In the genomic region with DNA sequence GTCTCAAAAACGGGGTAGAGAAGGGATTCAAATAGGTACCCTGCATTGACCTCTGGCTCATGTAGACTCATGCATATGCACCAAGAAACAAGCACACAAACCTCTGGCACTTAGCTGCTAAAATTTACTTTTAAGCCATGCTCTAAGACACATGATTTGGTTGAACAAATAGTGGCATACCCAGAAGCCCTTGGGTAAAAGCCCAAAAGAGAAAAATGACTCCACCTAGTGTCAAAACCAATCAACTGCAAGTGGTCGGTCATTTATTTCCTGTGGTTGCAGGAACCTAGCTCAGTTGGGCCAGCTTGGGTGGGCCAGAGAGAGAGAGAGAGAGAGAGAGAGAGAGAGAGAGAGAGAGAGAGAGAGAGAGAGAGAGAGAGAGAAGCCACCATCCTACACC, we compare ENCODE assay signal across 9 mouse cellular contexts.
A peak's percentile ranks its signal among the peaks of the same experiment; 100 is the strongest.
DNase-seq lines count a peak whose midpoint lies in the region; ATAC-seq and TF ChIP-seq lines count a peak whose summit lies in the region.
"Had no signal": no experiment of that assay in that cellular context is flagged by ENCODE, and none has a peak within 500 bp of the region (broad histone marks: within the 10 kb centered on the region; RNA-seq: fewer than 3 reads in every experiment).

No protein-coding gene starts in this region.

- peak overlapping the region; percentile 6; the same call in 1 of the 2 replicates for H3K27ac ChIP-seq in heart, adult 2 months
- H3K27ac ChIP-seq in liver, embryonic 13.5 days: peak overlapping the region; percentile 66; the same call in 1 of the 2 replicates
- no peak overlapping the region for H3K27ac ChIP-seq in MEL (ENCODE audit: control insufficient read depth, low read depth, low read length)
- H3K27ac ChIP-seq in liver, postnatal 0 days (ENCODE audit: low read depth): no peak overlapping the region; the same call in 1 of the 2 replicates

- no peak for TF ChIP-seq EP300 in heart, adult 2 months (IDR thresholded peaks at IDR 0.05; ENCODE audit: insufficient read depth, low read depth, low read length)
- no peak for TF ChIP-seq EP300 in MEL (IDR thresholded peaks at IDR 0.05; ENCODE audit: low read depth in 1 of 2, low read length in 2 of 2)
- TF ChIP-seq EP300 in liver, postnatal 0 days (IDR thresholded peaks at IDR 0.05; ENCODE audit: low read depth): no peak

- no peaks in the 10 kb centered on the region for H3K9me3 ChIP-seq in liver, embryonic 13.5 days (replicated peaks)
- H3K9me3 ChIP-seq in MEL (replicated peaks; ENCODE audit: insufficient read depth, low read length): no peaks in the 10 kb centered on the region
- no peaks in the 10 kb centered on the region for H3K9me3 ChIP-seq in liver, postnatal 0 days (ENCODE audit: low read length)

- no peak for TF ChIP-seq POLR2A in heart, adult 2 months (IDR thresholded peaks at IDR 0.05; ENCODE audit: insufficient read depth, low read depth, low read length)
- no peak for TF ChIP-seq POLR2A in MEL (IDR thresholded peaks at IDR 0.05; ENCODE audit: control insufficient read depth in 1 of 2, insufficient read depth in 1 of 2, low read depth in 1 of 2, low read length in 2 of 2, poor library complexity in 1 of 2)

- H3K9ac ChIP-seq in heart, adult 2 months (ENCODE audit: low read depth, low read length): no peak overlapping the region
- H3K9ac ChIP-seq in liver, embryonic 13.5 days: no peak overlapping the region
- no peak overlapping the region for H3K9ac ChIP-seq in MEL (ENCODE audit: control insufficient read depth, low read depth, low read length, poor library complexity, severe bottlenecking)
- H3K9ac ChIP-seq in liver, postnatal 0 days (replicated peaks): no peak overlapping the region

- peak; percentile 72 for TF ChIP-seq CTCF in heart, adult 2 months (IDR thresholded peaks at IDR 0.05)
- peak; percentile 14 to 58 (median 49); a peak in 4 of 6 replicates for TF ChIP-seq CTCF in MEL (IDR thresholded peaks at IDR 0.05 in 2 of 3, conservative IDR thresholded peaks at IDR 0.05 in 1 of 3; ENCODE audit: control insufficient read depth in 1 of 3, insufficient read depth in 1 of 3, low read depth in 2 of 3, low read length in 3 of 3, poor library complexity in 1 of 3, severe bottlenecking in 1 of 3)
- TF ChIP-seq CTCF in liver, postnatal 0 days (IDR thresholded peaks at IDR 0.05; ENCODE audit: low read depth): peak; percentile 61

- H3K4me2 ChIP-seq in liver, embryonic 13.5 days: 0 out of 2 replicates have a peak overlapping the region, but pooled peaks have one; percentile 12
- H3K4me2 ChIP-seq in liver, postnatal 0 days (ENCODE audit: low read depth, low read length): no peak overlapping the region

- TF ChIP-seq RAD21 in MEL (IDR thresholded peaks at IDR 0.05; ENCODE audit: low read depth, low read length): peak; percentile 28

- H3K79me2 ChIP-seq in heart, adult 2 months (replicated peaks; ENCODE audit: control insufficient read depth, insufficient read depth, low read length): no peaks in the 10 kb centered on the region
- H3K79me2 ChIP-seq in MEL (ENCODE audit: control insufficient read depth, insufficient read depth, low read length, poor library complexity): no peaks in the 10 kb centered on the region

- no peak overlapping the region for H3K4me3 ChIP-seq in heart, adult 2 months
- H3K4me3 ChIP-seq in liver, embryonic 13.5 days (replicated peaks): no peak overlapping the region
- H3K4me3 ChIP-seq in MEL (ENCODE audit: control insufficient read depth in 1 of 2, insufficient read depth in 1 of 2, low read depth in 2 of 2, low read length in 2 of 2): no peak overlapping the region
- no peak overlapping the region for H3K4me3 ChIP-seq in liver, postnatal 0 days (ENCODE audit: low read depth, low read length)

- peaks cover 52% of the 10 kb centered on the region for H3K4me1 ChIP-seq in heart, adult 2 months (ENCODE audit: control insufficient read depth, insufficient read depth, low read length)
- peaks cover 36% of the 10 kb centered on the region for H3K4me1 ChIP-seq in liver, embryonic 13.5 days (replicated peaks)
- 0 out of 4 replicates have a peak, but pooled peaks cover 0 to 5% of the 10 kb centered on the region in 2 experiments for H3K4me1 ChIP-seq in MEL (ENCODE audit: control insufficient read depth in 1 of 2, insufficient read depth in 2 of 2, low read length in 2 of 2)
- H3K4me1 ChIP-seq in liver, postnatal 0 days (ENCODE audit: insufficient read depth): peaks cover 34% of the 10 kb centered on the region

- WGBS in heart, adult 2 months: 54% methylated on average over 2 of the region's 2 CpGs
- WGBS in liver, embryonic 13.5 days (ENCODE audit: insufficient replicate concordance): 50% methylated on average over 2 of the region's 2 CpGs
- 58% methylated on average over 2 of the region's 2 CpGs for WGBS in liver, postnatal 0 days (ENCODE audit: insufficient replicate concordance)

- H3K27me3 ChIP-seq in heart, adult 2 months (ENCODE audit: control insufficient read depth, insufficient read depth, low read length): no peaks in the 10 kb centered on the region
- H3K27me3 ChIP-seq in liver, embryonic 13.5 days: no peaks in the 10 kb centered on the region
- no peaks in the 10 kb centered on the region for H3K27me3 ChIP-seq in MEL (ENCODE audit: control insufficient read depth in 1 of 2, insufficient read depth in 2 of 2, low read length in 2 of 2)
- H3K27me3 ChIP-seq in liver, postnatal 0 days (ENCODE audit: insufficient read depth, low read length): no peaks in the 10 kb centered on the region

- ATAC-seq in liver, embryonic 13.5 days (ENCODE audit: low read depth): no peak
- no peak for ATAC-seq in liver, postnatal 0 days

- H3K36me3 ChIP-seq in heart, adult 2 months (ENCODE audit: control insufficient read depth, insufficient read depth, low read length): peaks cover 42% of the 10 kb centered on the region
- H3K36me3 ChIP-seq in liver, embryonic 13.5 days: peaks cover 1% of the 10 kb centered on the region; the same call in 1 of the 2 replicates
- no peaks in the 10 kb centered on the region for H3K36me3 ChIP-seq in MEL (ENCODE audit: control insufficient read depth in 1 of 2, insufficient read depth in 2 of 2, low read length in 2 of 2)
- no peaks in the 10 kb centered on the region for H3K36me3 ChIP-seq in liver, postnatal 0 days (replicated peaks; ENCODE audit: insufficient read depth, low read length)

- intact Hi-C loops in heart, adult 2 months (cut with DNase I): no loop called here

- DNase-seq in heart, adult 2 months: no peak
- no peak for DNase-seq in heart, adult 18-20 months
- DNase-seq in liver, embryonic 13.5 days: no peak
- DNase-seq in liver (no peak), MEL (ENCODE audit: low read depth, low spot score) (peak; percentile 43)
- no peak for DNase-seq in liver, postnatal 0 days
- no peak for DNase-seq in retina, postnatal 1 day
- DNase-seq in ovary, postnatal 36 days (ENCODE audit: low spot score): no peak
- DNase-seq: spleen, adult 18-20 months had no signal

TF ChIP-seq in MEL, 35 proteins besides CTCF, POLR2A, EP300 and RAD21:
- TF ChIP-seq MXI1 (IDR thresholded peaks at IDR 0.05; ENCODE audit: low read depth, low read length): no peak
- peak; percentile 44 for TF ChIP-seq SMC3 (IDR thresholded peaks at IDR 0.05; ENCODE audit: low read depth, low read length)

Comparison
In these comparisons a context has a peak if more than half of its experiments do, and no peak if none do; other contexts are left out.
1. H3K27ac ChIP-seq: peak in heart, adult 2 months (single experiment) and liver, embryonic 13.5 days (single experiment); none in MEL (single experiment) and liver, postnatal 0 days (single experiment).
2. Peak in every context shown above with its lines, with median percentiles within 50 percentile points of each other: CTCF ChIP-seq.